Mouse (Mus musculus): ENCODE data around the gene 4930518I15Rik.

DNA sequence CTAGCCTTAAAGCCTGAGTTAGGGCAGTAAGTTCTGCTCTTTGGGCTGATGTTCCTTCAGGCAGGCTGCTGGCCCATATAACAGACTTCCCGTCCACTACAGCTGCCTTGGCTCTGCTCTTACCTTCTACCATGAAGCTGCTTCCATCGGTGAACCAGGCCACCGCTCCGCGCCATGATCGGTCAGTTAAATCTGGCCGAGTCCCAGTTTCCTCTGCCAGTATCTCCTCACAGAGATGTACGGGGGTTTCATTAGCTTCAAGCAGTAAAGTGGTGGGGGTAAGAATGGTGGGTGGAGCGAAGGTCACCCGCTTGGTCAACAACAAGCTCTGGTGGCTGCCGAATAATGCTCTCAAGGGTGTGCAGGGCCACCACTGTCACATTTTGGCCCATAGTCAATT is 23.4 kb downstream of the 4930518I15Rik start:
- TF ChIP-seq EP300 (IDR thresholded peaks at IDR 0.05) (no peak), CTCF (IDR thresholded peaks at IDR 0.05) (no peak)
